Mouse (Mus musculus): ENCODE measurements around the gene Ceacam9. TPM values are rescaled to one million over a fixed set of nuclear protein-coding genes. Genes with fewer than 3 reads are reported as not detected.
"Not testable (repeated sequence)": the region's sequence is repeated elsewhere in the genome, so short reads cannot be mapped to it uniquely, and the experiment has no call there.

The Ceacam9 gene
- polyA plus RNA-seq (2012; rRNA removed): not detected in 2 replicates

GRCm38 (mm10) chr7:16721629-16722028 lies at the start of gene Ceacam9:
Gene Ceacam9 (plus strand): TSS chr7:16721929.
- TF ChIP-seq CTCF (IDR thresholded peaks at IDR 0.05; ENCODE audit: control insufficient read depth, insufficient read depth, insufficient replicate concordance, low read depth, low read length) (no peak), POLR2A (IDR thresholded peaks at IDR 0.05; ENCODE audit: control insufficient read depth, low read depth, low read length) (no peak)
- no peaks in the 10 kb centered on the region for H3K27me3 ChIP-seq (ENCODE audit: control insufficient read depth, insufficient read depth, low read length)
- no peaks in the 10 kb centered on the region for H3K36me3 ChIP-seq (ENCODE audit: control insufficient read depth, insufficient read depth, low read length)
- no peak within 1 kb of the TSS for H3K27ac ChIP-seq (ENCODE audit: control insufficient read depth, insufficient read depth, low read depth, low read length)
- H3K4me3 ChIP-seq (ENCODE audit: control insufficient read depth, low read depth, low read length): no peak within 1 kb of the TSS
- H3K4me1 ChIP-seq (ENCODE audit: control insufficient read depth, insufficient read depth, low read length): peaks cover 5% of the 10 kb centered on the region; the same call in 1 of the 2 replicates

- Histone ChIP-seq H3K4me1 (ENCODE audit: control insufficient read depth, insufficient read depth, low read length) (no peaks in the 10 kb centered on the region), H3K4me3 (ENCODE audit: control insufficient read depth, low read depth, low read length) (no peak overlapping the region), H3K27ac (ENCODE audit: control insufficient read depth, insufficient read depth, low read depth, low read length) (no peak overlapping the region), H3K27me3 (ENCODE audit: control insufficient read depth, insufficient read depth, low read length) (no peaks in the 10 kb centered on the region), H3K36me3 (ENCODE audit: control insufficient read depth, insufficient read depth, low read length) (no peaks in the 10 kb centered on the region)
- TF ChIP-seq POLR2A (IDR thresholded peaks at IDR 0.05; ENCODE audit: control insufficient read depth, low read depth, low read length): no peak
- no peak for TF ChIP-seq CTCF (IDR thresholded peaks at IDR 0.05; ENCODE audit: control insufficient read depth, insufficient read depth, insufficient replicate concordance, low read depth, low read length)
Observed at GRCm38 (mm10) chr7:16673823-16674222, 47.9 kb upstream of the Ceacam9 start.

- H3K4me1 ChIP-seq (ENCODE audit: control insufficient read depth, insufficient read depth, low read length); H3K4me3 ChIP-seq (ENCODE audit: control insufficient read depth, low read depth, low read length); H3K27ac ChIP-seq (ENCODE audit: control insufficient read depth, insufficient read depth, low read depth, low read length); H3K36me3 ChIP-seq (ENCODE audit: control insufficient read depth, insufficient read depth, low read length); H3K27me3 ChIP-seq (ENCODE audit: control insufficient read depth, insufficient read depth, low read length): not testable (repeated sequence)
Observed at GRCm38 (mm10) chr7:16674699-16675098, 47.0 kb upstream of the Ceacam9 start.

GRCm38 (mm10) chr7:16675605-16676004 lies 46.1 kb upstream of the Ceacam9 start, which contains the start of gene Ceacam15:
Gene Ceacam15 (minus strand): TSS chr7:16675705.
- no peak within 1 kb of the TSS for H3K27ac ChIP-seq (ENCODE audit: control insufficient read depth, insufficient read depth, low read depth, low read length)
- no peak for TF ChIP-seq CTCF (IDR thresholded peaks at IDR 0.05; ENCODE audit: control insufficient read depth, insufficient read depth, insufficient replicate concordance, low read depth, low read length)
- TF ChIP-seq POLR2A (IDR thresholded peaks at IDR 0.05; ENCODE audit: control insufficient read depth, low read depth, low read length): no peak
- H3K4me3 ChIP-seq (ENCODE audit: control insufficient read depth, low read depth, low read length): no peak within 1 kb of the TSS
- H3K27me3 ChIP-seq (ENCODE audit: control insufficient read depth, insufficient read depth, low read length): no peaks in the 10 kb centered on the region
- H3K4me1 ChIP-seq (ENCODE audit: control insufficient read depth, insufficient read depth, low read length): no peaks in the 10 kb centered on the region
- H3K36me3 ChIP-seq (ENCODE audit: control insufficient read depth, insufficient read depth, low read length): no peaks in the 10 kb centered on the region

GRCm38 (mm10) chr7:16680194-16680593 lies 41.5 kb upstream of the Ceacam9 start:
- not testable (repeated sequence) for H3K4me3 ChIP-seq (ENCODE audit: control insufficient read depth, low read depth, low read length); H3K27ac ChIP-seq (ENCODE audit: control insufficient read depth, insufficient read depth, low read depth, low read length); H3K36me3 ChIP-seq (ENCODE audit: control insufficient read depth, insufficient read depth, low read length); H3K4me1 ChIP-seq (ENCODE audit: control insufficient read depth, insufficient read depth, low read length); H3K27me3 ChIP-seq (ENCODE audit: control insufficient read depth, insufficient read depth, low read length)

- H3K27me3 ChIP-seq (ENCODE audit: control insufficient read depth, insufficient read depth, low read length): no peaks in the 10 kb centered on the region
- H3K27ac ChIP-seq (ENCODE audit: control insufficient read depth, insufficient read depth, low read depth, low read length): no peak overlapping the region
- H3K4me1 ChIP-seq (ENCODE audit: control insufficient read depth, insufficient read depth, low read length): no peaks in the 10 kb centered on the region
- no peaks in the 10 kb centered on the region for H3K36me3 ChIP-seq (ENCODE audit: control insufficient read depth, insufficient read depth, low read length)
- H3K4me3 ChIP-seq (ENCODE audit: control insufficient read depth, low read depth, low read length): no peak overlapping the region
- no peak for TF ChIP-seq POLR2A (IDR thresholded peaks at IDR 0.05; ENCODE audit: control insufficient read depth, low read depth, low read length)
- TF ChIP-seq CTCF (IDR thresholded peaks at IDR 0.05; ENCODE audit: control insufficient read depth, insufficient read depth, insufficient replicate concordance, low read depth, low read length): no peak
Observed at GRCm38 (mm10) chr7:16689196-16689595, 32.5 kb upstream of the Ceacam9 start.

GRCm38 (mm10) chr7:16695025-16695424 lies 26.7 kb upstream of the Ceacam9 start:
- no peaks in the 10 kb centered on the region for H3K27me3 ChIP-seq (ENCODE audit: control insufficient read depth, insufficient read depth, low read length)
- H3K4me3 ChIP-seq (ENCODE audit: control insufficient read depth, low read depth, low read length): no peak overlapping the region
- no peak overlapping the region for H3K27ac ChIP-seq (ENCODE audit: control insufficient read depth, insufficient read depth, low read depth, low read length)
- H3K36me3 ChIP-seq (ENCODE audit: control insufficient read depth, insufficient read depth, low read length): no peaks in the 10 kb centered on the region
- TF ChIP-seq POLR2A (IDR thresholded peaks at IDR 0.05; ENCODE audit: control insufficient read depth, low read depth, low read length) (no peak), CTCF (IDR thresholded peaks at IDR 0.05; ENCODE audit: control insufficient read depth, insufficient read depth, insufficient replicate concordance, low read depth, low read length) (no peak)
- H3K4me1 ChIP-seq (ENCODE audit: control insufficient read depth, insufficient read depth, low read length): no peaks in the 10 kb centered on the region

GRCm38 (mm10) chr7:16699042-16699441 lies 22.7 kb upstream of the Ceacam9 start:
- H3K27ac ChIP-seq (ENCODE audit: control insufficient read depth, insufficient read depth, low read depth, low read length): no peak overlapping the region
- no peaks in the 10 kb centered on the region for H3K4me1 ChIP-seq (ENCODE audit: control insufficient read depth, insufficient read depth, low read length)
- TF ChIP-seq CTCF (IDR thresholded peaks at IDR 0.05; ENCODE audit: control insufficient read depth, insufficient read depth, insufficient replicate concordance, low read depth, low read length) (no peak; the same call in 1 of the 2 replicates), POLR2A (IDR thresholded peaks at IDR 0.05; ENCODE audit: control insufficient read depth, low read depth, low read length) (no peak)
- H3K4me3 ChIP-seq (ENCODE audit: control insufficient read depth, low read depth, low read length): no peak overlapping the region
- no peaks in the 10 kb centered on the region for H3K27me3 ChIP-seq (ENCODE audit: control insufficient read depth, insufficient read depth, low read length)
- no peaks in the 10 kb centered on the region for H3K36me3 ChIP-seq (ENCODE audit: control insufficient read depth, insufficient read depth, low read length)

Measured in testis, adult 2 months (tissue).